9 mouse cellular contexts compared by ENCODE assay signal in genomic region chr17:43012718-43013117, GRCm38 (mm10). TPM values are rescaled to one million over a fixed set of nuclear protein-coding genes. Genes with fewer than 3 reads are reported as not detected.
DNase-seq lines count a peak whose midpoint lies in the region; ATAC-seq lines count a peak whose summit lies in the region.
"Had no signal": no experiment of that assay in that cellular context is flagged by ENCODE, and none has a peak within 500 bp of the region (broad histone marks: within the 10 kb centered on the region; RNA-seq: fewer than 3 reads in every experiment).

No protein-coding gene starts in this region.

- H3K4me1 ChIP-seq in hindbrain, embryonic 10.5 days (replicated peaks): peaks cover 2% of the 10 kb centered on the region
- peaks cover 4% of the 10 kb centered on the region; the same call in 1 of the 2 replicates for H3K4me1 ChIP-seq in hindbrain, embryonic 16.5 days (ENCODE audit: control insufficient read depth, insufficient read depth, low read depth, low read length)

- H3K36me3 ChIP-seq in hindbrain, embryonic 10.5 days: no peaks in the 10 kb centered on the region
- no peaks in the 10 kb centered on the region for H3K36me3 ChIP-seq in hindbrain, embryonic 16.5 days (ENCODE audit: control insufficient read depth, insufficient read depth, low read length)
- H3K36me3 ChIP-seq: limb, embryonic 12.5 days had no signal

- no peak overlapping the region for H3K4me3 ChIP-seq in hindbrain, embryonic 10.5 days
- no peak overlapping the region for H3K4me3 ChIP-seq in hindbrain, embryonic 16.5 days (ENCODE audit: low read length)
- H3K4me3 ChIP-seq: limb, embryonic 12.5 days had no signal

- H3K9me3 ChIP-seq in hindbrain, embryonic 10.5 days: no peaks in the 10 kb centered on the region
- no peaks in the 10 kb centered on the region for H3K9me3 ChIP-seq in hindbrain, embryonic 16.5 days (ENCODE audit: control insufficient read depth, low read length)
- H3K9me3 ChIP-seq: limb, embryonic 12.5 days had no signal

- 20% methylated on average over 6 of the region's 6 CpGs for WGBS in hindbrain, embryonic 10.5 days
- 23% methylated on average over 6 of the region's 6 CpGs for WGBS in hindbrain, embryonic 16.5 days

- H3K9ac ChIP-seq in hindbrain, embryonic 16.5 days (ENCODE audit: low read depth, low read length): no peak overlapping the region
- H3K9ac ChIP-seq: limb, embryonic 12.5 days had no signal

- DNase-seq in hindbrain, embryonic 10.5 days (ENCODE audit: low spot score): peak; percentile 62
- peak; percentile 69 for DNase-seq in A20 (ENCODE audit: low read depth, low spot score)
- DNase-seq in adrenal gland, adult 2 months: peak; percentile 20
- DNase-seq in embryo, embryonic 9.5 days (ENCODE audit: extremely low spot score): peak; percentile 34
- DNase-seq in kidney, postnatal 36 days: peak; percentile 73 to 81
- peak; percentile 81 for DNase-seq in mesoderm, embryonic 11.5 days (ENCODE audit: low read depth, low spot score)
- DNase-seq in thymus, postnatal 25 days: peak; percentile 59

- no peak overlapping the region for H3K27ac ChIP-seq in hindbrain, embryonic 10.5 days
- H3K27ac ChIP-seq in hindbrain, embryonic 16.5 days (ENCODE audit: low read depth, low read length): no peak overlapping the region
- H3K27ac ChIP-seq: limb, embryonic 12.5 days had no signal

- no peak for ATAC-seq in hindbrain, embryonic 16.5 days

- H3K4me2 ChIP-seq in hindbrain, embryonic 16.5 days (ENCODE audit: low read length): no peak overlapping the region
- H3K4me2 ChIP-seq: limb, embryonic 12.5 days had no signal

- H3K27me3 ChIP-seq in hindbrain, embryonic 10.5 days (ENCODE audit: insufficient read depth, poor library complexity, severe bottlenecking): no peaks in the 10 kb centered on the region
- H3K27me3 ChIP-seq in hindbrain, embryonic 16.5 days (replicated peaks; ENCODE audit: control insufficient read depth, insufficient read depth, low read length): no peaks in the 10 kb centered on the region

RNA-seq across cellular contexts. Expression of gene Tnfrsf21, which starts 3.6 kb away (rescaled TPM):
- polyA plus RNA-seq in hindbrain, embryonic 10.5 days (2016; fragmentation: Nextera tagmentation; extraction: Ambion mirVana): 28.0 and 31.4 TPM in 2 replicates
- polyA plus RNA-seq in hindbrain, embryonic 16.5 days (2015; fragmentation: Nextera tagmentation; extraction: Ambion mirVana): 83.0 and 88.1 TPM in 2 replicates
- total RNA-seq in adrenal gland, adult 2 months (2021): 1 to 10 TPM; 2.3 to 3.2 TPM
- polyA plus RNA-seq in adrenal gland, adult 2 months (2012; rRNA removed): 6.6 and 7.8 TPM in 2 replicates

Comparison
In these comparisons a context has a peak if more than half of its experiments do, and no peak if none do; other contexts are left out.
1. DNase-seq: peak in every context shown above with its lines; median percentile 81 in mesoderm, embryonic 11.5 days; 77 in kidney, postnatal 36 days; 69 in A20; 62 in hindbrain, embryonic 10.5 days; 59 in thymus, postnatal 25 days; 34 in embryo, embryonic 9.5 days; 20 in adrenal gland, adult 2 months.